Mouse (Mus musculus): ENCODE data around the gene Btg4.

- TF ChIP-seq TAL1 (IDR thresholded peaks at IDR 0.05; ENCODE audit: low read length) (no peak), GATA1 (IDR thresholded peaks at IDR 0.05; ENCODE audit: low read length) (no peak)
Measured at GRCm38 (mm10) chr9:51146496-51146895, 85.8 kb downstream of the Btg4 start.

All from erythroblast, embryonic 14.5 days (primary cell).